Mouse (Mus musculus): ENCODE results near the gene Ccdc30. TPM values are rescaled to one million over a fixed set of nuclear protein-coding genes. Genes with fewer than 3 reads are reported as not detected.
"Not testable (repeated sequence)": the region's sequence is repeated elsewhere in the genome, so short reads cannot be mapped to it uniquely, and the experiment has no call there.

Ccdc30 gene
- polyA plus RNA-seq, 1 experiment from 2014 or later: 20.0 TPM

DNA sequence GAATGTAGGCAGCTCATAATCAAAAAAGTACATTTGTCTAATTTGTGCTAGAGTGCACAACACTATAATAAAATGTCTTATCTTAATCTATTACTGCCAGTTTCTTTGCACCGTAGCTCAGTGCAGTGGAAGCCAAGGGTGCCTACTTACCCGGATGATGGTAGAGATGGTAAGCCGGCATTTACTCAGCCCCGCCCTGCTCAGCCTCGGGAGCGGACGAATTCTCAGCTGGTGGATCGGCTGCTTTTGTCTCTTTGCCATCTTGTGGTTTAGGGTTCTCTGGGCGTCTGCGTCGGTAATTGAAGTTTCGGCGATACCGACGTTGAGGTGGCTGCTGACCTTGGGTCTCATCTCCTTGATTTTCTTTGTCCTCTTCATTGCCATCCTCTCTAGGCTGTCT, 136.5 kb downstream of the Ccdc30 start:
- not testable (repeated sequence) for ATAC-seq; H3K9ac ChIP-seq (ENCODE audit: low read depth, low read length); H3K4me2 ChIP-seq (ENCODE audit: low read length); H3K4me1 ChIP-seq (ENCODE audit: control insufficient read depth, insufficient read depth, low read depth, low read length); H3K4me3 ChIP-seq (ENCODE audit: low read length); H3K27me3 ChIP-seq (replicated peaks; ENCODE audit: control insufficient read depth, insufficient read depth, low read length); H3K27ac ChIP-seq (ENCODE audit: low read depth, low read length); H3K9me3 ChIP-seq (ENCODE audit: control insufficient read depth, low read length)
- peaks cover 58% of the 10 kb centered on the region for H3K36me3 ChIP-seq (ENCODE audit: control insufficient read depth, insufficient read depth, low read length)
- 88% methylated on average over 15 of the region's 15 CpGs for WGBS

DNA sequence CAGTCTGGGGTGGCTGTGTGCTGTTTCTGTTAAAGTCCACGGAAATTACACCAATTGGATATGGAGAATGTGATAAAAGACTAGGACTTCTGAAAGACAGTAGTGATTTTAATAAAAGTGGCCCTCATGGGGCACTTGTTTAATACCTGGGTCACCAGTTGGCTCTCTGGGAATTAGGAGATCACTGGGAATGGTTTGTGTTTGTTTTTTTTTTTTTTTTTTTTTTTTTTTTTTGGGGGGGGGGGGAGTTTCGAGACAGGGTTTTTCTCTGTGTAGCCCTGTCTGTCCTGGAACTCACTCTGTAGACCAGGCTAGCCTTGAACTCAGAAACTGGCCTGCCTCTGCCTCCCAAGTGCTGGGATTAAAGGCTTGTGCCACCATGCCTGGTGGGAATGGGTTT, 139.6 kb downstream of the Ccdc30 start:
- WGBS: 85% methylated on average over 2 of the region's 2 CpGs
- H3K4me2 ChIP-seq (ENCODE audit: low read length): no peak overlapping the region
- H3K27ac ChIP-seq (ENCODE audit: low read depth, low read length): no peak overlapping the region
- H3K9me3 ChIP-seq (ENCODE audit: control insufficient read depth, low read length): no peaks in the 10 kb centered on the region
- H3K9ac ChIP-seq (ENCODE audit: low read depth, low read length): no peak overlapping the region
- no peak overlapping the region for H3K4me3 ChIP-seq (ENCODE audit: low read length)
- no peak for ATAC-seq
- H3K36me3 ChIP-seq (ENCODE audit: control insufficient read depth, insufficient read depth, low read length): peaks cover 53% of the 10 kb centered on the region
- H3K27me3 ChIP-seq (replicated peaks; ENCODE audit: control insufficient read depth, insufficient read depth, low read length): no peaks in the 10 kb centered on the region
- no peaks in the 10 kb centered on the region for H3K4me1 ChIP-seq (ENCODE audit: control insufficient read depth, insufficient read depth, low read depth, low read length)

DNA sequence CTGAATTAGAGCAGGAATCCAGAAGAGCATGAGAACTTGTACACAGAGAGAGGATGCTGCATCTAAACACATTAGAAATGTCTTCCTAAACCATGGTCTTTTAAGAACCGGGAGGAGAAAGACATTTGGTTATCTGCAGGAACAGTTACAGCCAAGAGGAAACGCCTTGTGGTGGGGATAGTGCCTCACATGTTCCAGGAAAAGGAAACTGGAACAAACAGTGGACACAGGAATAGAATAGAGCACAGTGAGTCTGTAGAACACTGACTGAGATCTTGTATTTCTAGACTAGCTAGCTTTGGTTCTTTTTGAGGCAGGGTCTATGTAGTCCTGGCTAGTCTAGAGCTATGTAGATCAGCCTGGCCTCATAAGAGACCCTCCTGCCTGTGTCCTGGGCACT, 140.1 kb downstream of the Ccdc30 start:
- H3K9ac ChIP-seq (ENCODE audit: low read depth, low read length): no peak overlapping the region
- H3K4me1 ChIP-seq (ENCODE audit: control insufficient read depth, insufficient read depth, low read depth, low read length): no peaks in the 10 kb centered on the region
- H3K9me3 ChIP-seq (ENCODE audit: control insufficient read depth, low read length): no peaks in the 10 kb centered on the region
- H3K36me3 ChIP-seq (ENCODE audit: control insufficient read depth, insufficient read depth, low read length): peaks cover 57% of the 10 kb centered on the region
- H3K27me3 ChIP-seq (replicated peaks; ENCODE audit: control insufficient read depth, insufficient read depth, low read length): no peaks in the 10 kb centered on the region
- H3K27ac ChIP-seq (ENCODE audit: low read depth, low read length): no peak overlapping the region
- WGBS: 93% methylated on average over 2 of the region's 2 CpGs
- no peak for ATAC-seq
- H3K4me3 ChIP-seq (ENCODE audit: low read length): no peak overlapping the region
- H3K4me2 ChIP-seq (ENCODE audit: low read length): no peak overlapping the region

DNA sequence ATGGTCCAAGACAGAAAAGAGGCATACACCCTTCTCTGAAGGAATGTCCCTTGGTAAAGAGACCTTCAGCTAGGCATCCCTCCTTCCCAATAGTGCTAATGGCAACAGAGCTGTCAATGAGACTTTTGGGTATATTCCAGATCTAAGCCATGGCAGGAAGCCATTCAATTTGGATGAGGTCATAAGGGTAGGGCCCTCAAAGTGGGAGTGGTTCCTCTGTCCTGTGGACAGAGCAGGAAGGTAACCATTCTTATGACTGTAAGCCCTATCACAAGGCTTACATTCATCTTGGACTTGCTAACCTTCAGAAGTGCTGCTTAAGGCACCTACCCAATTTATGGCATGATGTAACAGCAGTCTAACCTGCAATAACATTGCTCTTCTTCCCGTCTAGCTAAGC, 140.7 kb downstream of the Ccdc30 start:
- Histone ChIP-seq H3K4me2 (ENCODE audit: low read length) (no peak overlapping the region), H3K9ac (ENCODE audit: low read depth, low read length) (no peak overlapping the region), H3K9me3 (ENCODE audit: control insufficient read depth, low read length) (no peaks in the 10 kb centered on the region), H3K27ac (ENCODE audit: low read depth, low read length) (no peak overlapping the region), H3K36me3 (ENCODE audit: control insufficient read depth, insufficient read depth, low read length) (peaks cover 58% of the 10 kb centered on the region), H3K4me1 (ENCODE audit: control insufficient read depth, insufficient read depth, low read depth, low read length) (no peaks in the 10 kb centered on the region), H3K4me3 (ENCODE audit: low read length) (no peak overlapping the region), H3K27me3 (replicated peaks; ENCODE audit: control insufficient read depth, insufficient read depth, low read length) (no peaks in the 10 kb centered on the region)
- 86% methylated on average over 1 of the region's 1 CpGs for WGBS
- ATAC-seq: no peak

Other genes with a start within 250 kb of the Ccdc30 start
- gene Zfp691, start 241.3 kb downstream of the Ccdc30 start, polyA plus RNA-seq (2015; fragmentation: Nextera tagmentation; extraction: Ambion mirVana): 2.9 and 5.6 TPM in 2 replicates
- gene Ermap, start 225.5 kb downstream of the Ccdc30 start, polyA plus RNA-seq (2015; fragmentation: Nextera tagmentation; extraction: Ambion mirVana): 0.33 and 0.70 TPM in 2 replicates
- 197 and 201 TPM in 2 replicates for gene Svbp, start 220.2 kb downstream of the Ccdc30 start, polyA plus RNA-seq (2015; fragmentation: Nextera tagmentation; extraction: Ambion mirVana)
- gene Tmem269, start 197.3 kb downstream of the Ccdc30 start, polyA plus RNA-seq (2015; fragmentation: Nextera tagmentation; extraction: Ambion mirVana): 0.20 and 0.46 TPM in 2 replicates
- 23.3 and 24.5 TPM in 2 replicates for gene AU022252, start 182.8 kb downstream of the Ccdc30 start, polyA plus RNA-seq (2015; fragmentation: Nextera tagmentation; extraction: Ambion mirVana)
- 8.3 and 11.3 TPM in 2 replicates for gene P3h1, start 182.6 kb downstream of the Ccdc30 start, polyA plus RNA-seq (2015; fragmentation: Nextera tagmentation; extraction: Ambion mirVana)
- gene Cldn19, start 160.1 kb downstream of the Ccdc30 start, polyA plus RNA-seq (2015; fragmentation: Nextera tagmentation; extraction: Ambion mirVana): 0.81 and 1.1 TPM in 2 replicates
- gene Ybx1, start 120.9 kb downstream of the Ccdc30 start, polyA plus RNA-seq (2015; fragmentation: Nextera tagmentation; extraction: Ambion mirVana): 710 and 718 TPM in 2 replicates
- 42.4 and 43.4 TPM in 2 replicates for gene Ppih, start 95.0 kb downstream of the Ccdc30 start, polyA plus RNA-seq (2015; fragmentation: Nextera tagmentation; extraction: Ambion mirVana)
- gene Ppcs, start 6.9 kb upstream of the Ccdc30 start, polyA plus RNA-seq (2015; fragmentation: Nextera tagmentation; extraction: Ambion mirVana): 22.2 and 27.3 TPM in 2 replicates
- gene Zmynd12, start 7.3 kb upstream of the Ccdc30 start, polyA plus RNA-seq (2015; fragmentation: Nextera tagmentation; extraction: Ambion mirVana): 0.63 and 0.89 TPM in 2 replicates
- gene Rimkla, start 77.1 kb upstream of the Ccdc30 start, polyA plus RNA-seq (2015; fragmentation: Nextera tagmentation; extraction: Ambion mirVana): 28.2 and 30.3 TPM in 2 replicates
- gene Foxj3, start 121.5 kb upstream of the Ccdc30 start, polyA plus RNA-seq (2015; fragmentation: Nextera tagmentation; extraction: Ambion mirVana): 25.7 and 32.6 TPM in 2 replicates
- gene Frg2f1, start 124.0 kb upstream of the Ccdc30 start, polyA plus RNA-seq (2015; fragmentation: Nextera tagmentation; extraction: Ambion mirVana): 9.3 and 11.4 TPM in 2 replicates
- gene Guca2a, start 222.2 kb upstream of the Ccdc30 start, polyA plus RNA-seq (2015; fragmentation: Nextera tagmentation; extraction: Ambion mirVana): not detected in 2 replicates
- gene Guca2b, start 243.4 kb upstream of the Ccdc30 start, polyA plus RNA-seq (2015; fragmentation: Nextera tagmentation; extraction: Ambion mirVana): not detected in 2 replicates

Measured in hindbrain, embryonic 16.5 days (tissue).